Mouse (Mus musculus): ENCODE measurements at regions not wholly inside any gene's neighbourhood (a gene's known extent, or its start where the extent isn't known, plus 50 kb on each side); places are given as distances from the start of the nearest gene placed in this dataset.

DNA sequence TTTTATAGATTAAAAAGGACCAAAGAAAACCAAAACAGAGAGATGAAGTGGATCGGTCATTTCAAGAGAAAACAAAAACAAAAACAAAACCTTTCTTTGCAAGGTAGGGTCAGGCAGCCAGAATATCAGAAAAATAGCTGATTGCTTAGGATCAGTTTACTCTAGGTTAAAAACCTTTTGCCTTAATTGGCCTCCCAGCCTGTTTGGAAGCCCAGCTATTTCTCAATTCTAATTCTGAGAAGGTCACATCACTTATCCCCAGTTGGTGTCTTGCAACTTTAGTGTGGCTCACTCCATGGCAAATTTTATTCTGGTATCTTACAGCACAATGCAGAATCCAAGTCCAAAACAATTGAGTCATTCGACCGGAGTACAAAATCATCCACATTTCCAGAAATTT lies 70.0 kb downstream of the 1190002N15Rik start:
- no peaks in the 10 kb centered on the region for H3K27me3 ChIP-seq
- no peak overlapping the region for H3K27ac ChIP-seq
- H3K9me3 ChIP-seq, result no peaks in the 10 kb centered on the region
- no peak for ATAC-seq (ENCODE audit: insufficient number of reproducible peaks, insufficient read depth, low FRiP score, low TSS enrichment, low read depth)
- no peaks in the 10 kb centered on the region for H3K36me3 ChIP-seq
- WGBS, result 89% methylated on average over 3 of the region's 3 CpGs
- no peak overlapping the region for H3K4me3 ChIP-seq (replicated peaks)
- no peak overlapping the region for H3K4me2 ChIP-seq
- no peak overlapping the region for H3K9ac ChIP-seq (replicated peaks)
- H3K4me1 ChIP-seq (replicated peaks), result no peaks in the 10 kb centered on the region

- Histone ChIP-seq H3K9me3 (no peaks in the 10 kb centered on the region), H3K27me3 (no peaks in the 10 kb centered on the region), H3K9ac (replicated peaks) (no peak overlapping the region), H3K4me1 (replicated peaks) (no peaks in the 10 kb centered on the region), H3K36me3 (no peaks in the 10 kb centered on the region), H3K27ac (no peak overlapping the region), H3K4me3 (replicated peaks) (no peak overlapping the region), H3K4me2 (no peak overlapping the region)
- ATAC-seq (ENCODE audit: insufficient number of reproducible peaks, insufficient read depth, low FRiP score, low TSS enrichment, low read depth), result no peak
- 52% methylated on average over 6 of the region's 6 CpGs for WGBS
Measured at GRCm38 (mm10) chr9:94456085-94456531, 81.8 kb downstream of the 1190002N15Rik start.

GRCm38 (mm10) chr9:94455466-94455865 lies 82.4 kb downstream of the 1190002N15Rik start:
- Histone ChIP-seq H3K9ac (replicated peaks) (no peak overlapping the region), H3K9me3 (no peaks in the 10 kb centered on the region), H3K27ac (no peak overlapping the region), H3K27me3 (no peaks in the 10 kb centered on the region), H3K4me3 (replicated peaks) (no peak overlapping the region), H3K4me2 (no peak overlapping the region), H3K36me3 (no peaks in the 10 kb centered on the region), H3K4me1 (replicated peaks) (no peaks in the 10 kb centered on the region)
- ATAC-seq (ENCODE audit: insufficient number of reproducible peaks, insufficient read depth, low FRiP score, low TSS enrichment, low read depth), result no peak
- 83% methylated on average over 7 of the region's 7 CpGs for WGBS

DNA sequence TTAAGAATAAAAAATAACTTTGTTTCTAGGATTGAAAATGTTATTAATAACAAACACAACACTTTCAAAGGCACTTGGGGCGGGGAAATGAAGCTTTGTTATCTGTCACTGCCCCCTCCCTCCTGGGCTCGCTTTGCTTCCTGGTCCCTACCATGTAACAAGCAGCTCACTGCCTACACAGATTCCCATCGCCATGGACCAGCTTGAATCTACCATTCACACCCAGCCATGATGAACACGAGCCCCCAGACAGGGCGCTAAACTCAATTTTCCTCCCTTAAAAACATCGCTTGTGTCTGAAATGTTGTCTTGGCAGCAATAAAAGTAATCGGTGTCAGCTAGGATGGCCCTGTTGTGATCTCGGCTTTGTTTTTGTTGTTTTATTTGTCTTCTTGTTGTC lies 88.0 kb downstream of the 1190002N15Rik start:
- ATAC-seq (ENCODE audit: insufficient number of reproducible peaks, insufficient read depth, low FRiP score, low TSS enrichment, low read depth), result no peak
- 75% methylated on average over 8 of the region's 8 CpGs for WGBS
- no peak overlapping the region for H3K9ac ChIP-seq (replicated peaks)

DNA sequence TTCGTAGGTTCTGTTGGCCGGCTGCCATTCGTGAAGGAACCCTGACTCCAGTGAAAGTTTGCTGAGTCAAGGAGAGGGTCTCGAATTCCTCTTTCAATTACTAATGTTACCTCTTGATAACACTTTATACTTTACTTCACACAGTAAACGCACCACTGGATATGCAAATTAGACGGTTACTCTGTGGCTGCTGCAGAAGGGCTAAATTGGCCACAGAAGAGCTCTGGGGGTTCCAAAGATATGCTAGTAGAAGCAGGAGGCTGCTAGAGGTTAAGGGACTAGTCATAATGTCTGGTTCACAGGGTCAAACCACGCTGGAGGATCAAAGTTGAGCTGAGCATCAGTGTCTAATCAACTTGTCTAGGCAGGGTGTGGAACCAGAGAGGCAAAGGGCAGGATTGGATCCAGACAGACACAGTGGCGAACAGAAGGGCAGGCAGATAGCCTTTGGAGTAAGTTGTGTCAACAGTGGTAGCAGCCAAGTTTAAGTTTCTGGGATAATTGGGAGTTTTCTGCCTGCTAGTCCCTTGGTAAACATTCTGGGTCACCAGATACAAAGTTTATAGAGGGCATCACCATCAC lies 91.6 kb downstream of the 1190002N15Rik start:
- Histone ChIP-seq H3K27me3 (no peaks in the 10 kb centered on the region), H3K4me2 (no peak overlapping the region), H3K9ac (replicated peaks) (no peak overlapping the region), H3K27ac (no peak overlapping the region), H3K36me3 (no peaks in the 10 kb centered on the region), H3K4me3 (replicated peaks) (no peak overlapping the region), H3K4me1 (replicated peaks) (no peaks in the 10 kb centered on the region), H3K9me3 (no peaks in the 10 kb centered on the region)
- WGBS, result 69% methylated on average over 8 of the region's 8 CpGs
- ATAC-seq (ENCODE audit: insufficient number of reproducible peaks, insufficient read depth, low FRiP score, low TSS enrichment, low read depth), result no peak

More for the DNA sequence above, 88.0 kb downstream of the 1190002N15Rik start:
- Histone ChIP-seq H3K36me3 (no peaks in the 10 kb centered on the region), H3K4me3 (replicated peaks) (no peak overlapping the region), H3K9me3 (no peaks in the 10 kb centered on the region), H3K4me1 (replicated peaks) (no peaks in the 10 kb centered on the region), H3K4me2 (no peak overlapping the region), H3K27me3 (no peaks in the 10 kb centered on the region), H3K27ac (no peak overlapping the region)

GRCm38 (mm10) chr9:94444140-94444789 lies 93.6 kb downstream of the 1190002N15Rik start:
- Histone ChIP-seq H3K4me3 (replicated peaks) (no peak overlapping the region), H3K9ac (replicated peaks) (no peak overlapping the region), H3K9me3 (no peaks in the 10 kb centered on the region), H3K27me3 (no peaks in the 10 kb centered on the region), H3K27ac (no peak overlapping the region), H3K36me3 (no peaks in the 10 kb centered on the region), H3K4me1 (replicated peaks) (no peaks in the 10 kb centered on the region), H3K4me2 (no peak overlapping the region)
- ATAC-seq (ENCODE audit: insufficient number of reproducible peaks, insufficient read depth, low FRiP score, low TSS enrichment, low read depth), result no peak
- WGBS, result 78% methylated on average over 5 of the region's 5 CpGs

GRCm38 (mm10) chr9:94441393-94441792 lies 96.5 kb downstream of the 1190002N15Rik start:
- Histone ChIP-seq H3K4me1 (replicated peaks) (no peaks in the 10 kb centered on the region), H3K9ac (replicated peaks) (no peak overlapping the region), H3K27ac (no peak overlapping the region), H3K9me3 (no peaks in the 10 kb centered on the region), H3K4me3 (replicated peaks) (no peak overlapping the region), H3K36me3 (no peaks in the 10 kb centered on the region), H3K4me2 (no peak overlapping the region), H3K27me3 (no peaks in the 10 kb centered on the region)
- WGBS, result 88% methylated on average over 4 of the region's 4 CpGs
- no peak for ATAC-seq (ENCODE audit: insufficient number of reproducible peaks, insufficient read depth, low FRiP score, low TSS enrichment, low read depth)

DNA sequence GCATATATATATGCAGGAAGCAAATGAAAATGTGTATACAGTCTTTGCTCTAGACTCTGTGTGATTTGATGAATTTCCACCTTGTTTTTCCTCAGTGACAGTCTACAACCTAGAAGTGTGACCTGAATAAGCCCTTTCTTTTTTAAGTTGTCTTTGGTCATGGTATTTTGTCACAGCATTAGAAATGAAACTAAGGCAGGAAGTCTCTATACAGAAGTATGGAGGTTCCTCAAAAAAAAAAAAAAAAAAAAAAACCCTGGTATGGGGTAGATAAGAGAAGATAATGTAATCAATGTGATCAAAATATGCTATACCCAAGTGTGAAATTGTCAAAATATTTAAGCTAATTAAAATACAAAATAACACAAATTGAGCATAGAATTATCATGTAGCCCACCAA lies 104.4 kb downstream of the 1190002N15Rik start:
- Histone ChIP-seq H3K4me3 (replicated peaks) (no peak overlapping the region), H3K27me3 (no peaks in the 10 kb centered on the region), H3K36me3 (no peaks in the 10 kb centered on the region), H3K27ac (no peak overlapping the region), H3K9ac (replicated peaks) (no peak overlapping the region), H3K4me1 (replicated peaks) (no peaks in the 10 kb centered on the region), H3K4me2 (no peak overlapping the region), H3K9me3 (no peaks in the 10 kb centered on the region)
- ATAC-seq (ENCODE audit: insufficient number of reproducible peaks, insufficient read depth, low FRiP score, low TSS enrichment, low read depth), result no peak

DNA sequence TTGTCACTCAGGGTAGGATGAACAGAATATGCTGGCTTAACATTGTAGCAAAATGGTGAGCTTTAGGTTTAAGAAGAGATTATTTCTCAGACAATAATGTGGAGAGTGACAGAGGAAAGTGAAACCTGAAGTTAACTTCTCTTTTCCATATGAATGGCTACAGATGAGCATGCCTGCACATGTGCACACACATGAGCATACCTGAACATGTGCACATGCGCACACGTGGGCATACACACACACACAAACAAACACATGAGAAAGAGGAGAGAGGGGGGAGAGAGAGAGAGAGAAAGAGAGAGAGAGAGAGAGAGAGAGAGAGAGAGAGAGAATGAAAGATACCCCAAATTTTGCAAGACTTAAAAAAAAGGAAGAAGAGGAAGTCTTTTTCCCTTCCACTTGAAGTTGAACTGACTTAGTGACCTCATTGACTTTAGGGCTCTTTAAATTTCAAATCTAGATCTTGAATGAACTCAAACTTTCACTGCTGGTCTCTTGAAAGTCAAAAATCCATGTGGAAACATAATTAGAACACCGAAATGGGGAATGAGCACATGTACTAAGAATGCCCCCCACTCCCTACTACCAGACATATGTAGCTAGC lies 105.6 kb downstream of the 1190002N15Rik start:
- 89% methylated on average over 3 of the region's 3 CpGs for WGBS

GRCm38 (mm10) chr9:94431540-94431939 lies 106.3 kb downstream of the 1190002N15Rik start:
- H3K9me3 ChIP-seq, result no peaks in the 10 kb centered on the region
- no peak overlapping the region for H3K9ac ChIP-seq (replicated peaks)
- H3K36me3 ChIP-seq, result no peaks in the 10 kb centered on the region
- H3K27ac ChIP-seq, result no peak overlapping the region
- WGBS, result 94% methylated on average over 3 of the region's 3 CpGs
- H3K27me3 ChIP-seq, result no peaks in the 10 kb centered on the region
- no peak for ATAC-seq (ENCODE audit: insufficient number of reproducible peaks, insufficient read depth, low FRiP score, low TSS enrichment, low read depth)
- H3K4me2 ChIP-seq, result no peak overlapping the region
- no peaks in the 10 kb centered on the region for H3K4me1 ChIP-seq (replicated peaks)
- H3K4me3 ChIP-seq (replicated peaks), result no peak overlapping the region

More for the DNA sequence above, 105.6 kb downstream of the 1190002N15Rik start:
- Histone ChIP-seq H3K4me2 (no peak overlapping the region), H3K4me1 (replicated peaks) (no peaks in the 10 kb centered on the region), H3K9ac (replicated peaks) (no peak overlapping the region), H3K27ac (no peak overlapping the region), H3K27me3 (no peaks in the 10 kb centered on the region), H3K4me3 (replicated peaks) (no peak overlapping the region), H3K36me3 (no peaks in the 10 kb centered on the region), H3K9me3 (no peaks in the 10 kb centered on the region)
- ATAC-seq (ENCODE audit: insufficient number of reproducible peaks, insufficient read depth, low FRiP score, low TSS enrichment, low read depth), result no peak

GRCm38 (mm10) chr9:94430996-94431395 lies 106.9 kb downstream of the 1190002N15Rik start:
- no peak overlapping the region for H3K27ac ChIP-seq
- no peak overlapping the region for H3K4me2 ChIP-seq
- H3K4me3 ChIP-seq (replicated peaks), result no peak overlapping the region
- ATAC-seq (ENCODE audit: insufficient number of reproducible peaks, insufficient read depth, low FRiP score, low TSS enrichment, low read depth), result no peak
- no peak overlapping the region for H3K9ac ChIP-seq (replicated peaks)
- 87% methylated on average over 6 of the region's 6 CpGs for WGBS
- no peaks in the 10 kb centered on the region for H3K9me3 ChIP-seq
- H3K4me1 ChIP-seq (replicated peaks), result no peaks in the 10 kb centered on the region
- H3K36me3 ChIP-seq, result no peaks in the 10 kb centered on the region
- no peaks in the 10 kb centered on the region for H3K27me3 ChIP-seq

Measured in limb, embryonic 12.5 days (tissue).